Mouse (Mus musculus) intestine, embryonic 15.5 days (tissue): ENCODE results near the gene Rabl2. TPM values are rescaled to one million over a fixed set of nuclear protein-coding genes. Genes with fewer than 3 reads are reported as not detected.

Experiments used
- ATAC-seq: fragments of 200-750 bp; cut with Nextera tagmentation; 2 replicates; pipeline ENCODE4 v1.8.0; 2017; ENCODE audit warnings: moderate TSS enrichment, moderate library complexity
- H3K27ac ChIP-seq: fragments of 300-500 bp; sonication (generic); 2 replicates; pipeline ENCODE4 v1.5.1; 2015; ENCODE audit warnings: mild to moderate bottlenecking, inconsistent platforms
- H3K27me3 ChIP-seq: fragments of 300-500 bp; sonication (generic); replicated peaks from 2 replicates; pipeline ENCODE4 v1.6.1; 2015; ENCODE audit warnings: inconsistent platforms
- H3K36me3 ChIP-seq: fragments of 300-500 bp; sonication (generic); 2 replicates; pipeline ENCODE4 v1.6.1; 2015; ENCODE audit warnings: inconsistent platforms
- H3K4me1 ChIP-seq: fragments of 300-500 bp; sonication (generic); replicated peaks from 2 replicates; pipeline ENCODE4 v1.6.1; 2015; ENCODE audit warnings: inconsistent platforms
- H3K4me2 ChIP-seq: fragments of 300-500 bp; sonication (generic); replicated peaks from 2 replicates; pipeline ENCODE4 v1.6.1; 2015; ENCODE audit warnings: mild to moderate bottlenecking, inconsistent platforms
- H3K4me3 ChIP-seq: fragments of 300-500 bp; sonication (generic); replicated peaks from 2 replicates; pipeline ENCODE4 v1.5.1; 2015; ENCODE audit warnings: inconsistent platforms
- H3K9ac ChIP-seq: fragments of 300-500 bp; sonication (generic); 2 replicates; pipeline ENCODE4 v1.6.1; 2015; ENCODE audit warnings: inconsistent platforms
- H3K9me3 ChIP-seq: fragments of 300-500 bp; sonication (generic); 2 replicates; pipeline ENCODE4 v1.6.1; 2016; ENCODE audit warnings: inconsistent platforms
- WGBS: fragments of 180-500 bp; shearing (Covaris S2); methylation state at CpG from one replicate; pipeline ENCODE4 v1.1.7; 2015; 5-methylcytosine and 5-hydroxymethylcytosine counted together
- polyA plus RNA-seq: library from polyadenylated mRNA; unstranded; fragments of >200 nt; fragmentation: Nextera tagmentation; extraction: Ambion mirVana; gene quantifications from 2 replicates; pipeline ENCODE4 v1.2.1, GENCODE M21; 2015

Gene Rabl2
- polyA plus RNA-seq, 1 experiment from 2014 or later, result 29.9 TPM

GRCm38 (mm10) chr15:89582494-89582893 is 9.2 kb downstream of the Rabl2 start:
- WGBS, result 87% methylated on average over 7 of the region's 7 CpGs

DNA sequence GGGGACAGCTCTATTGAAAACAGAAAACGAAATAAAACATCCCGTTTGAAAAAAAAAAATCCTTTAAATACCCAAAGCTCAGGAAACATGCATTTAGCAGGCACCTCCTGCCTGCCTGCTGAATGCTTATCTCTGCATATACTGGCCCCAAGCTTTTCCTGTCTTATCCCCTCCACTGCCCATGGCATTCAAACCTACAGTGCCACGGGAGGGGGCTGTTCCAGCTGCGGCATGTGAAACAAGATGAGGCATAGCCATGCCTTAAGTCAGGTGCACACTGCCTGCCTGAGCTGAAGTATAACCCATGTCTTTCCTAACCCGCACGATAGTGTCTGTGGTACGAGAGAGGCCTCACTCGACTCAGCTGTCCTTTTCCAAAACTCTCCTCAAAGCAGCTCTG is 19.6 kb downstream of the Rabl2 start:
- Histone ChIP-seq H3K9ac (no peak overlapping the region), H3K4me2 (no peak overlapping the region), H3K4me1 (no peaks in the 10 kb centered on the region), H3K4me3 (no peak overlapping the region), H3K9me3 (no peaks in the 10 kb centered on the region), H3K27me3 (no peaks in the 10 kb centered on the region), H3K36me3 (no peaks in the 10 kb centered on the region), H3K27ac (no peak overlapping the region)
- WGBS, result 76% methylated on average over 8 of the region's 8 CpGs
- no peak for ATAC-seq

More at GRCm38 (mm10) chr15:89582494-89582893, 9.2 kb downstream of the Rabl2 start:
- no peaks in the 10 kb centered on the region for H3K36me3 ChIP-seq
- H3K4me1 ChIP-seq, result no peaks in the 10 kb centered on the region
- no peak overlapping the region for H3K9ac ChIP-seq
- no peaks in the 10 kb centered on the region for H3K9me3 ChIP-seq
- H3K27ac ChIP-seq, result no peak overlapping the region
- no peak overlapping the region for H3K4me3 ChIP-seq
- no peak overlapping the region for H3K4me2 ChIP-seq
- ATAC-seq, result no peak
- H3K27me3 ChIP-seq, result no peaks in the 10 kb centered on the region

DNA sequence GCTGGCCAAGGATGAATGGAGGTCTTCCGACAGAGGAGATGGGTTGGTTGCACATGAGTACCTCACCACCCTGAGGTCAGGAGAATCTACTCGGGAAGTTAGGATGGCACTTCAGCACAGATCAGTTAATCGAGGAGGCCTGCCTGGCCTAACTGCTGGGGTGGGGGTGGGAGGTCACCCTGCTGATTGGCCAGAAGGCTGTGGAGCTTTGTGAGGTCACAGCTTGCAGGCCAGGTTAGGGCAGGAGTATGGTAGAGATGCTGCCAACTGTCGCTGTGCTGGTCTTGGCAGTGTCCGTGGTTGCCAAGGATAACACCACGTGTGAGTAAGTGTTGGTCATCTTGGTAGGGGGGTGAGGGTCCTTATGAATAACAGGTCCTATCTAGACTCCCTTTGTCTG is 23.6 kb downstream of the Rabl2 start, which contains the start of gene Acr:
Gene Acr (plus strand): TSS at position 213 of the 400 bp plus-strand sequence.
- WGBS, result 89% methylated on average over 6 of the region's 6 CpGs
- H3K4me2 ChIP-seq, result no peak within 1 kb of the TSS

GRCm38 (mm10) chr15:89559202-89559731 is 32.5 kb downstream of the Rabl2 start:
- 59% methylated on average over 10 of the region's 10 CpGs for WGBS
- no peak overlapping the region for H3K4me2 ChIP-seq
- peaks cover 31% of the 10 kb centered on the region for H3K27me3 ChIP-seq
- ATAC-seq, result no peak
- peaks cover 16% of the 10 kb centered on the region; the same call in 1 of the 2 replicates for H3K4me1 ChIP-seq
- no peak overlapping the region for H3K4me3 ChIP-seq
- no peaks in the 10 kb centered on the region for H3K36me3 ChIP-seq
- no peak overlapping the region for H3K27ac ChIP-seq
- no peaks in the 10 kb centered on the region for H3K9me3 ChIP-seq
- no peak overlapping the region for H3K9ac ChIP-seq

More for the DNA sequence above, 23.6 kb downstream of the Rabl2 start, which contains the start of gene Acr:
- H3K4me1 ChIP-seq, result no peaks in the 10 kb centered on the region
- ATAC-seq, result no peak
- H3K9me3 ChIP-seq, result no peaks in the 10 kb centered on the region
- no peak within 1 kb of the TSS for H3K4me3 ChIP-seq
- H3K27ac ChIP-seq, result no peak within 1 kb of the TSS
- no peaks in the 10 kb centered on the region for H3K27me3 ChIP-seq
- no peaks in the 10 kb centered on the region for H3K36me3 ChIP-seq
- no peak within 1 kb of the TSS for H3K9ac ChIP-seq

GRCm38 (mm10) chr15:89557996-89558390 is 33.7 kb downstream of the Rabl2 start:
- ATAC-seq, result 0 out of 2 replicates have a peak, but pooled peaks have one; percentile 5
- WGBS, result 4% methylated on average over 34 of the region's 34 CpGs
- H3K4me3 ChIP-seq, result peak overlapping the region; percentile 16

GRCm38 (mm10) chr15:89557179-89557995 is 34.3 kb downstream of the Rabl2 start:
- 15% methylated on average over 40 of the region's 40 CpGs for WGBS
- no peak overlapping the region for H3K27ac ChIP-seq
- no peaks in the 10 kb centered on the region for H3K36me3 ChIP-seq

More at GRCm38 (mm10) chr15:89557996-89558390, 33.7 kb downstream of the Rabl2 start:
- H3K9ac ChIP-seq, result no peak overlapping the region
- peaks cover 31% of the 10 kb centered on the region for H3K27me3 ChIP-seq
- H3K4me1 ChIP-seq, result peaks cover 16% of the 10 kb centered on the region; the same call in 1 of the 2 replicates
- no peaks in the 10 kb centered on the region for H3K9me3 ChIP-seq
- H3K4me2 ChIP-seq, result peak overlapping the region; percentile 55
- H3K36me3 ChIP-seq, result no peaks in the 10 kb centered on the region
- H3K27ac ChIP-seq, result no peak overlapping the region

DNA sequence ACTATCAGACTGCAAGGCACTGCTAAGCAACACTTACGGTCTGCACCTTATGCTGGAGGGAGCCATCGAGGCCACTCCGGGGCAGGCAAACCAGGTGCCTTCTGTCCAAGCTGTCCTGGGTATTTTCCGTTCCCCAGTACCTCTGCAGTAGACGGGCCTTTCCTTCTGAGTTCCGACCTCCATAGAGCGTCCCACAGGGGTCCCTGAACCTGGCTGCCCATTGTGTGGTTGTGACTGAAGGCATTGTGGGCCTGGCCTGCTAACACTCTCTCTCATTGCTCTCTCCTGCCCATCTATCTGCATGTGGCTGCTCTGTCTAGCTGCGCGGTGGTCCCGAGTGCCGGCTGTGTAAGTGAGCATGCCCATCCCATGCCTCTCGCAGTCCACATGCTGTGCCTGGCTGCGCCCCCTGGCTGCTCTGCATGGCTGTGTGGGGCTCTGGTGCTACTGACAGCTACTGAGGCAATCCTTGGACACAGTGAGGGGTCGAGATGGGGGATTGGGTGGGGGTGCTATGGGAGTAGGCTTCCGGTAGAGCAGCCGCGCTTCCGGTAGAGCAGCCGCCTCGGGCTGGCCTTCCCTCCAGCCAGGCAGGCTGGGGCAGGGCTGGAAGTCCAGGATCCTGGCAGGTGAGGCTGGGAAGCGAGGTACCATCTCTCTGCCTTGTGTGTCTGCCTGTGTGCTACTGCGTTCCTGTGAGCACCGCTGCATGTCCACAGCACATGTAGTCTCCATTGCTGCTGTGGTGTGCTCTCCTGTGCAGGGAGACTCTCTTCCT is 35.1 kb downstream of the Rabl2 start:
- H3K9me3 ChIP-seq, result no peaks in the 10 kb centered on the region
- H3K36me3 ChIP-seq, result no peaks in the 10 kb centered on the region
- H3K4me1 ChIP-seq, result peaks cover 16% of the 10 kb centered on the region; the same call in 1 of the 2 replicates
- peak overlapping the region; percentile 55 for H3K4me2 ChIP-seq
- 0 out of 2 replicates have a peak overlapping the region, but pooled peaks have one; percentile 3 for H3K4me3 ChIP-seq
- H3K9ac ChIP-seq, result no peak overlapping the region
- WGBS, result 33% methylated on average over 23 of the region's 23 CpGs
- H3K27me3 ChIP-seq, result peaks cover 31% of the 10 kb centered on the region
- ATAC-seq, result 0 out of 2 replicates have a peak, but pooled peaks have one; percentile 30
- H3K27ac ChIP-seq, result no peak overlapping the region

More at GRCm38 (mm10) chr15:89557179-89557995, 34.3 kb downstream of the Rabl2 start:
- no peak overlapping the region for H3K9ac ChIP-seq
- 0 out of 2 replicates have a peak, but pooled peaks have one; percentile 14 for ATAC-seq
- peak overlapping the region; percentile 55 for H3K4me2 ChIP-seq
- H3K27me3 ChIP-seq, result peaks cover 31% of the 10 kb centered on the region
- no peaks in the 10 kb centered on the region for H3K9me3 ChIP-seq
- H3K4me3 ChIP-seq, result peak overlapping the region; percentile 16
- H3K4me1 ChIP-seq, result peaks cover 16% of the 10 kb centered on the region; the same call in 1 of the 2 replicates

- no peak overlapping the region for H3K27ac ChIP-seq
- H3K4me1 ChIP-seq, result peaks cover 16% of the 10 kb centered on the region; the same call in 1 of the 2 replicates
- no peak overlapping the region for H3K4me3 ChIP-seq
- peaks cover 31% of the 10 kb centered on the region for H3K27me3 ChIP-seq
- 89% methylated on average over 6 of the region's 6 CpGs for WGBS
- no peaks in the 10 kb centered on the region for H3K36me3 ChIP-seq
- no peak overlapping the region for H3K9ac ChIP-seq
- no peak for ATAC-seq
- H3K4me2 ChIP-seq, result no peak overlapping the region
- H3K9me3 ChIP-seq, result no peaks in the 10 kb centered on the region
Observed at GRCm38 (mm10) chr15:89555591-89555990, 36.1 kb downstream of the Rabl2 start.

- H3K4me2 ChIP-seq, result no peak overlapping the region
- H3K9ac ChIP-seq, result no peak overlapping the region
- H3K27me3 ChIP-seq, result peaks cover 22% of the 10 kb centered on the region
- no peak for ATAC-seq
- H3K4me1 ChIP-seq, result peaks cover 9% of the 10 kb centered on the region; the same call in 1 of the 2 replicates
- H3K27ac ChIP-seq, result no peak overlapping the region
- no peaks in the 10 kb centered on the region for H3K36me3 ChIP-seq
- no peaks in the 10 kb centered on the region for H3K9me3 ChIP-seq
- no peak overlapping the region for H3K4me3 ChIP-seq
- WGBS, result 70% methylated on average over 1 of the region's 1 CpGs
Observed at GRCm38 (mm10) chr15:89551733-89552132, 40.0 kb downstream of the Rabl2 start.

GRCm38 (mm10) chr15:89550506-89550905 is 41.2 kb downstream of the Rabl2 start:
- Histone ChIP-seq H3K4me1 (0 out of 2 replicates have a peak, but pooled peaks cover 6% of the 10 kb centered on the region), H3K9ac (no peak overlapping the region), H3K36me3 (no peaks in the 10 kb centered on the region), H3K9me3 (no peaks in the 10 kb centered on the region), H3K27ac (no peak overlapping the region), H3K4me3 (no peak overlapping the region), H3K27me3 (peaks cover 21% of the 10 kb centered on the region), H3K4me2 (no peak overlapping the region)
- no peak for ATAC-seq
- WGBS, result 91% methylated on average over 8 of the region's 8 CpGs

GRCm38 (mm10) chr15:89548837-89549236 is 42.9 kb downstream of the Rabl2 start:
- no peak overlapping the region for H3K9ac ChIP-seq
- 54% methylated on average over 11 of the region's 11 CpGs for WGBS
- peak overlapping the region; percentile 62 for H3K4me2 ChIP-seq
- H3K27me3 ChIP-seq, result peaks cover 21% of the 10 kb centered on the region
- no peak overlapping the region for H3K27ac ChIP-seq
- H3K9me3 ChIP-seq, result no peaks in the 10 kb centered on the region
- no peak for ATAC-seq
- no peak overlapping the region for H3K4me3 ChIP-seq
- no peaks in the 10 kb centered on the region; the same call in 1 of the 2 replicates for H3K36me3 ChIP-seq
- H3K4me1 ChIP-seq, result 0 out of 2 replicates have a peak, but pooled peaks cover 6% of the 10 kb centered on the region
